Comparison of ENCODE assay signal across 17 mouse cellular contexts in the genomic region with DNA sequence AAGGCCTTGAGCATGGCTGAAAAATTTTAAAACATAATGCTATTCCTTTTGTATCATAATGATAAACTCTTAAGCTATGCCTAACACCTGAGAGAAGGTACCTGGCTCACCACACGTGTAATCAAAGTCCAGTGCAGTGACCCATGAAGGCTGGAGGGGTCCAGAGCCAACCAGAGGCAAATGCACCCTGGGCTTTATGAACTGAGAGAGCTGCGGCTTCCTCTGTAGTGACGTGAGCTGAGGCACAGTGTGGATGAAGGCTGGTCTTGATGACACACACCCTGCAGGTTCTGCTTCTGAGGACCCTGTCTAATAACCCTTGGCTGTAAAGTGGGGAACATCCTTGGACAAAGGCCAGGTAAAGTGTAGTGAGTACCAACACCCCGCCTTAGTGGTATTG.
"Had no signal": no experiment of that assay in that cellular context is flagged by ENCODE, and none has a peak within 500 bp of the region (broad histone marks: within the 10 kb centered on the region; RNA-seq: fewer than 3 reads in every experiment).

No protein-coding gene starts in this region.

- H3K27ac ChIP-seq: midbrain, embryonic 10.5 days; midbrain, embryonic 12.5 days; neural tube, embryonic 13.5 days; neural tube, embryonic 15.5 days had no signal

- H3K9me3 ChIP-seq: midbrain, embryonic 10.5 days; midbrain, embryonic 12.5 days; neural tube, embryonic 13.5 days; neural tube, embryonic 15.5 days had no signal

- H3K4me2 ChIP-seq: lung, embryonic 14.5 days; midbrain, embryonic 12.5 days; neural tube, embryonic 13.5 days; neural tube, embryonic 15.5 days had no signal

- H3K27me3 ChIP-seq: midbrain, embryonic 12.5 days; neural tube, embryonic 13.5 days; neural tube, embryonic 15.5 days had no signal

- H3K4me3 ChIP-seq: midbrain, embryonic 10.5 days; midbrain, embryonic 12.5 days; myocyte; neural tube, embryonic 13.5 days; neural tube, embryonic 15.5 days had no signal

- DNase-seq: lung, embryonic 14.5 days; lung, postnatal 10 days; lung, postnatal 4 days; retina, postnatal 1 day; right cerebral cortex, adult 18-20 months; right cerebral cortex, postnatal 25 days; right cerebral cortex, postnatal 4 days; spleen, adult 18-20 months; thymus, adult 18-20 months; thymus, postnatal 14 days; thymus, postnatal 36 days had no signal

- ATAC-seq: midbrain, embryonic 16.5 days had no signal

- H3K9ac ChIP-seq: lung, embryonic 14.5 days; midbrain, embryonic 12.5 days; neural tube, embryonic 13.5 days; neural tube, embryonic 15.5 days had no signal

- H3K36me3 ChIP-seq: midbrain, embryonic 10.5 days; midbrain, embryonic 12.5 days; neural tube, embryonic 13.5 days; neural tube, embryonic 15.5 days had no signal
